Mouse (Mus musculus): ENCODE measurements around the gene Olfr1250.
"Not testable (repeated sequence)": the region's sequence is repeated elsewhere in the genome, so short reads cannot be mapped to it uniquely, and the experiment has no call there.

The Olfr1250 gene

DNA sequence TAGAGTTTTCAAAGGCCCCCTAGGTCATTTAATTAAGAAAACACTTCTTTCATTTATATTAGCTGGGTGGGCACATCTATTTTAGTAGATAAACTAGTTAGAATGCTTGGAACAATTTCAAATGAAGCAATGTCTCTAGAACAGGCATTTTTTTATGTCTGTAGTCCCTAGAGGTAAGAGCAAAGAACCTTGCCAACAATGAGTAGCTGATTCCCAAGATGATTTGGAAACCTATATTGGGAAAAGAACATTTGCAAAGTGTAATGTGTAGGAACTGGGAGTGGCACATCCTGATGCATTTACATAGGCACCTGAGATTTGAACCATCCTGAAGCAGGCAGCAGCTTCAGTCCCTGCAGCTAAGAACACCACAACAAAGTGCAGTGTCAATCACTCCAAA is at the start of gene Olfr1250:
TSS of gene Olfr1250 (minus strand) at position 101 of the 400 bp plus-strand sequence.
- no peak for DNase-seq

DNA sequence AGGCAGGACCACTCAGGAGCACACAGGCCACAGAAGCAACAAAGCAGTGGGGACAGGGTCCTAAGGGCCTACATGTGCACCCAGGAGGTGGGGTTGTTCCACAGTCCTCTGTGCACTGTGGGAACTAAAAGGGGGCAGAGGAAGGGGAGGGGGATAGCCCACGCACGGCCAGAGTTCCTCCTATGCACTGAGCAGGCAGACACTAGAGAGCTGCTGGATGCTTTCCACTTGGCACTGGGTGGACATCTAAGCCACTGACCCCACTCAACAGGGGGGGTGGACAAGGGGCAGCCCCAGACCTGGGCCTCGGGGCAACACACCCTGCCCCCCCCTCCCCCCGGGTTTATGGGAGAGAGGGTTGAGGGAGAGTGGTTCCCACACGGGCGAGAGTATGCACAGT is 30.7 kb upstream of the Olfr1250 start:
- no peak for DNase-seq

DNA sequence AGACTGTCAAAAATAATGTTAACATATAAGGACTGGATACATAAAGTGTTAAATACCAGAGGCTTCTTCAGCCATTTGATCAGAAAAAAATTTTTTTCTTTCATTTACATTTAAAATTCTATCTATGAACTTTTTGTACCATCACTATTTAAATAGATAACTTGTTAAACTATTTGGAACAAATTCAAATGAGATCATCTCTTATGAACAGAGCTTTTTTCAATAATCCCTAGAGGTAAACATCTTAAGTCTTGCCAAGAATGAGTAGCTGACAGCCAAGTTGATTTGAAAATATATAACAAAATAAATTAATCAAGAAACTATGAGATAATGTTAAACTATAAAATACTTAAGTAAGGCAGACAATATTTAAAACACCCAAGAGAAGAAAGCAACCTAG is 10.6 kb upstream of the Olfr1250 start, which contains the start of gene Olfr1251:
TSS of gene Olfr1251 (minus strand) at position 101 of the 400 bp plus-strand sequence.
- no peak for DNase-seq

DNA sequence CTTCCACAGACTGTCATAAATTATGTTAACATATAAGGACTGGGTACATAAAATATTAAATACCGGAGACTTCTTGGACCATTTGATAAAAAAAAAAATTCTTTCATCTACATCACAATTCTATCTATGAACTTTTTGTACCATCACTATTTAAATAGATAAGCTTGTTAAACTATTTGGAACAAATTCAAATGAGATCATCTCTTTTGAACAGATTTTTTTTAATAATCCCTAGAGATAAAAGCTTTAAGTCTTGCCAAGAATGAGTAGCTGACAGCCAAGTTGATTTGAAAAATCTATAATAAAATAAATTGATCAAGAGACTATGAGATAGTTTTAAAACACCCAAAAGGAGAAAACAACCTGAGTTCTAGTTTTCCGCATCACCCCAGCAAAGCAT is 26.4 kb downstream of the Olfr1250 start, which contains the start of gene Olfr1249:
TSS of gene Olfr1249 (minus strand) at position 101 of the 400 bp plus-strand sequence.
- DNase-seq: no peak

DNA sequence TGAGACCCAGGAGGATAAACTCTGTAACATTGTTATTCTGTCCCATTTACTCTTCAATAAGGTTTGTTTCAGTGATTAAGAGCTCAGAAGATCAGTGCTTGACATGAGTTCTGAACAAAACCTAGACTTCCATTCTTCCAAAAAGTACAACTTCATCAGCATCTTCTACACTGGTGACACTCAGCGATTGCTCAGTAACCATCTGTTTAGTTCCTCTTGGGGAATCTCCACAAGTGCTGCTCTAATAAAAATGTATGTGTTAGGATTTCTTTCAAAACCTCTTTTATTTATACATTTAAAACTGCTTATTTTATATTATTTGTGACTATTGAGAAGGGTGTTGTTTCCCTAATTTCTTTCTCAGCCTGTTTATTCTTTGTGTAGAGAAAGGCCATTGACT is 43.1 kb downstream of the Olfr1250 start, which contains the start of gene Olfr1248:
TSS of gene Olfr1248 (minus strand) at position 101 of the 400 bp plus-strand sequence.
- not testable (repeated sequence) for DNase-seq

DNA sequence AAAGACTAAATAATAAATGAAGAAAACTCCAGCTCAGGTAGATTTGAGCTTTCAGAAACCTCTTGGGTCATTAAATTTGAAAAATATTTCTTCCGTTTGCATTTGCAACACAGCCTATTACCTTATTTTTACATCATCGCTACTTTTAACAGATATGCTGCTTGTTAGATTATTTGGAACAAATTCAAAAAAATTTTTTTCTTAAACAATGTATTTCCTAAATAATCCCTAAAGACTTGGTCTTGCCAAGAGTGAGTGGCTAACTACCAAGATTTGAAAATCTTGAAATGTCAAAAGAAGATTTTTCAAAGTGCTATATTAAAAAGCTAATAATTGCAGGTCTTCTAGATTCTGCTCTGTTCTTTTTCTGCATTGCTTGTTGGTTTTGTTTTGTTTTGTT is 47.2 kb downstream of the Olfr1250 start, which contains the start of gene Olfr1247:
TSS of gene Olfr1247 (minus strand) at position 101 of the 400 bp plus-strand sequence.
- no peak for DNase-seq
